Mouse (Mus musculus): Measurements from ENCODE around the gene D030056L22Rik. TPM values are rescaled to one million over a fixed set of nuclear protein-coding genes. Genes with fewer than 3 reads are reported as not detected.

D030056L22Rik gene
- polyA plus RNA-seq, 1 experiment from 2014 or later = 32.3 TPM

Other genes with a start within 250 kb of the D030056L22Rik start
- 95.9 and 97.4 TPM in 2 replicates for gene Ostf1, start 81.4 kb upstream of the D030056L22Rik start, polyA plus RNA-seq (2015; fragmentation: Nextera tagmentation; extraction: Ambion mirVana)
- gene Nmrk1, start 81.2 kb upstream of the D030056L22Rik start, polyA plus RNA-seq (2015; fragmentation: Nextera tagmentation; extraction: Ambion mirVana) = 13.4 and 14.6 TPM in 2 replicates
- gene Carnmt1, start 42.4 kb upstream of the D030056L22Rik start, polyA plus RNA-seq (2015; fragmentation: Nextera tagmentation; extraction: Ambion mirVana) = 24.0 and 26.9 TPM in 2 replicates
- gene Trpm6, start 36.8 kb downstream of the D030056L22Rik start, polyA plus RNA-seq (2015; fragmentation: Nextera tagmentation; extraction: Ambion mirVana) = 0.15 and 0.18 TPM in 2 replicates

Data from stomach, embryonic 15.5 days (tissue).